Mouse (Mus musculus): ENCODE measurements around the gene Gm49318.

DNA sequence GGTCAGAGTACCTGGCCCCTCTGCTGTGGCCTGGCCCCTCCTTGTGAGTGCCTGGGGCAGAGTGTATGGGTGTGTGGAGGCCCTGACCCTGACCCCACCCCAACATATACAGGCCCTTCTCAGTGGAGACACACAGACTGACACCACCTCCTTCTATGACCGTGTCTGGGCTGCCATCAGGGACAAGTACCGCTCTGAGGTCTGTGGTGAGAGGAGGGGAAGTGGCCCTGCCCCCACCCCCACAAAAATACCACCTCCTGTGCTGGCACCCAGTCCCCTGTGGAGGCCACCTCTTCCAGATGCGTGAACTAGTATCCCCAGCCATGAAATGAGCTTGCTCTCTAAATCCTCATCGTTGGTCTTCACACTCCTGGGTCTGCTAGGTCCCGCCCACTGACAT lies 60.0 kb downstream of the Gm49318 start:
- no peak for TF ChIP-seq CTCF (IDR thresholded peaks at IDR 0.05; ENCODE audit: borderline replicate concordance, extremely low read depth, insufficient read depth, insufficient read length)
- no peak for TF ChIP-seq POLR2A (IDR thresholded peaks at IDR 0.05; ENCODE audit: borderline replicate concordance, extremely low read depth, insufficient read depth, insufficient read length, poor library complexity, severe bottlenecking)

Data from brain, embryonic 14.5 days (tissue).